Mouse (Mus musculus) liver, postnatal 0 days (tissue): ENCODE measurements around the gene Acsl1.

ENCODE experiments used
- CTCF ChIP-seq: sonication (generic); IDR thresholded peaks from 2 replicates; pipeline ENCODE4 v1.5.1; 2016; ENCODE audit warnings: antibody characterized with exemption, low read depth
- EP300 ChIP-seq: IDR thresholded peaks from 2 replicates; pipeline ENCODE4 v1.6.1; 2016; ENCODE audit warnings: antibody characterized with exemption, low read depth, mild to moderate bottlenecking

DNA sequence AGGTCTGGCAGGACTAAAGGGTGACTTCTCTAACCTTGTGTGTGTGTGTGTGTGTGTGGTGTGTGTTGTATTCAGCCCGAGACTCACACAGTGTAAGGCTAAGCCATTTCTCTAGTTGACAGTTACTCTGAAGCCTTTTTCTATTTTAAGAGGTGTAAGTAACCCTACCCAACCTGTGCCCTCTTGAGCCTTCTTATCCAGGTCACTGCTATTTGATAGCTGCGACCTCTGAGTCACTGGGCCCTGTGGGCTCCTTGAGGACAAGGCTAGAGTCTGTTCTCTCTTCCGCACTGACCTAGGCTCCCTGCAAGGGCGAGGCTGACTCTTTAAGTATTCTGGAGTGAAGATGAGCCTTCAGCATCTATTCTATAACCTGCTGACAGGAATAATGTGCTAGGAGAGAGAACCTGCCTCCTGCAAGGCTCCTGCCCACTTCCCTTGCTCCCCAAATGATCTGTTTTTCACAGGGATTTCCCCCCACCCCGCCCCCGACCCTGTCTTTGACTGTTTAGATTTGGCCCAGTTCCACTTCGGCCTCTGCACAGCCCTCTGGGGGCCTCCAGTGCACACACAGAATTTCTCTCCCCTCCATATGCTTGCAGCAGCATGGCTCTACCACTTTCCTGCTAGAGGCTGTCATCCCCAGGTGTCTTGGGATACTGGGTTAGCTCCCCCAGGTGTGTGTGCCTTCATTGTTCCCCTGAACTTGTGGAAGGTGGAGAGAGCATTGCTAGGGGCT lies 9.1 kb downstream of the Acsl1 start:
- TF ChIP-seq EP300, result no peak
- no peak for TF ChIP-seq CTCF
